Mouse (Mus musculus): ENCODE results near the gene Olfr53. TPM values are rescaled to one million over a fixed set of nuclear protein-coding genes. Genes with fewer than 3 reads are reported as not detected.
A peak's percentile ranks its signal among the peaks of the same experiment; 100 is the strongest.
"Not testable (repeated sequence)": the region's sequence is repeated elsewhere in the genome, so short reads cannot be mapped to it uniquely, and the experiment has no call there.

Olfr53 gene
- polyA plus RNA-seq (2012; rRNA removed) = not detected in 2 replicates

GRCm38 (mm10) chr7:140646152-140646551 is at the start of gene Olfr53:
Olfr53 (plus strand) TSS chr7:140646452.
- no peaks in the 10 kb centered on the region for H3K27me3 ChIP-seq (replicated peaks; ENCODE audit: control insufficient read depth, insufficient read depth, low read length)
- TF ChIP-seq CTCF (conservative IDR thresholded peaks at IDR 0.05; ENCODE audit: insufficient read depth, insufficient read length, low read depth, low read length) = no peak
- no peak for TF ChIP-seq POLR2A (IDR thresholded peaks at IDR 0.05; ENCODE audit: low read depth, low read length)
- no peaks in the 10 kb centered on the region for H3K4me1 ChIP-seq (ENCODE audit: control insufficient read depth, insufficient read depth, low read length)
- no peaks in the 10 kb centered on the region for H3K36me3 ChIP-seq (ENCODE audit: control insufficient read depth, insufficient read depth, low read length)
- 83% methylated on average over 1 of the region's 1 CpGs for WGBS
- DNase-seq = no peak
- no peak within 1 kb of the TSS for H3K27ac ChIP-seq (ENCODE audit: insufficient read depth, low read depth, low read length)
- H3K4me3 ChIP-seq (ENCODE audit: insufficient read depth, low read depth, low read length) = no peak within 1 kb of the TSS

GRCm38 (mm10) chr7:140600969-140601368 is 45.3 kb upstream of the Olfr53 start, which contains the start of gene Olfr46:
Olfr46 (plus strand) TSS chr7:140601269.
- 78% methylated on average over 2 of the region's 2 CpGs for WGBS

GRCm38 (mm10) chr7:140628670-140629069 is 17.6 kb upstream of the Olfr53 start, which contains the start of gene Olfr61:
Olfr61 (plus strand) TSS chr7:140628970.
- not testable (repeated sequence) for H3K4me3 ChIP-seq (ENCODE audit: insufficient read depth, low read depth, low read length); H3K27me3 ChIP-seq (replicated peaks; ENCODE audit: control insufficient read depth, insufficient read depth, low read length); DNase-seq; H3K4me1 ChIP-seq (ENCODE audit: control insufficient read depth, insufficient read depth, low read length); H3K36me3 ChIP-seq (ENCODE audit: control insufficient read depth, insufficient read depth, low read length); H3K27ac ChIP-seq (ENCODE audit: insufficient read depth, low read depth, low read length)
- 84% methylated on average over 3 of the region's 3 CpGs for WGBS

More at GRCm38 (mm10) chr7:140600969-140601368, 45.3 kb upstream of the Olfr53 start, which contains the start of gene Olfr46:
- not testable (repeated sequence) for H3K27me3 ChIP-seq (replicated peaks; ENCODE audit: control insufficient read depth, insufficient read depth, low read length); DNase-seq; H3K4me1 ChIP-seq (ENCODE audit: control insufficient read depth, insufficient read depth, low read length); H3K27ac ChIP-seq (ENCODE audit: insufficient read depth, low read depth, low read length); H3K36me3 ChIP-seq (ENCODE audit: control insufficient read depth, insufficient read depth, low read length); H3K4me3 ChIP-seq (ENCODE audit: insufficient read depth, low read depth, low read length)

GRCm38 (mm10) chr7:140630559-140630958 is 15.7 kb upstream of the Olfr53 start:
- Histone ChIP-seq H3K27me3 (replicated peaks; ENCODE audit: control insufficient read depth, insufficient read depth, low read length) (no peaks in the 10 kb centered on the region), H3K4me3 (ENCODE audit: insufficient read depth, low read depth, low read length) (no peak overlapping the region), H3K4me1 (ENCODE audit: control insufficient read depth, insufficient read depth, low read length) (no peaks in the 10 kb centered on the region), H3K27ac (ENCODE audit: insufficient read depth, low read depth, low read length) (no peak overlapping the region), H3K36me3 (ENCODE audit: control insufficient read depth, insufficient read depth, low read length) (no peaks in the 10 kb centered on the region)
- DNase-seq = no peak
- TF ChIP-seq POLR2A (IDR thresholded peaks at IDR 0.05; ENCODE audit: low read depth, low read length) (no peak), CTCF (conservative IDR thresholded peaks at IDR 0.05; ENCODE audit: insufficient read depth, insufficient read length, low read depth, low read length) (no peak)
- 73% methylated on average over 1 of the region's 1 CpGs for WGBS

GRCm38 (mm10) chr7:140659630-140660029 is 13.4 kb downstream of the Olfr53 start, which contains the start of gene Olfr539:
Olfr539 (plus strand) TSS chr7:140659930.
- Histone ChIP-seq H3K4me3 (ENCODE audit: insufficient read depth, low read depth, low read length) (no peak within 1 kb of the TSS), H3K27me3 (replicated peaks; ENCODE audit: control insufficient read depth, insufficient read depth, low read length) (no peaks in the 10 kb centered on the region), H3K4me1 (ENCODE audit: control insufficient read depth, insufficient read depth, low read length) (no peaks in the 10 kb centered on the region), H3K27ac (ENCODE audit: insufficient read depth, low read depth, low read length) (no peak within 1 kb of the TSS), H3K36me3 (ENCODE audit: control insufficient read depth, insufficient read depth, low read length) (no peaks in the 10 kb centered on the region)
- DNase-seq = no peak
- TF ChIP-seq POLR2A (IDR thresholded peaks at IDR 0.05; ENCODE audit: low read depth, low read length) = no peak
- no peak for TF ChIP-seq CTCF (conservative IDR thresholded peaks at IDR 0.05; ENCODE audit: insufficient read depth, insufficient read length, low read depth, low read length)
- WGBS = 70% methylated on average over 4 of the region's 4 CpGs

GRCm38 (mm10) chr7:140670693-140671092 is 24.4 kb downstream of the Olfr53 start:
- 81% methylated on average over 3 of the region's 3 CpGs for WGBS
- H3K27ac ChIP-seq (ENCODE audit: insufficient read depth, low read depth, low read length); H3K36me3 ChIP-seq (ENCODE audit: control insufficient read depth, insufficient read depth, low read length); H3K27me3 ChIP-seq (replicated peaks; ENCODE audit: control insufficient read depth, insufficient read depth, low read length); H3K4me1 ChIP-seq (ENCODE audit: control insufficient read depth, insufficient read depth, low read length); H3K4me3 ChIP-seq (ENCODE audit: insufficient read depth, low read depth, low read length); DNase-seq: not testable (repeated sequence)

- Histone ChIP-seq H3K27me3 (replicated peaks; ENCODE audit: control insufficient read depth, insufficient read depth, low read length) (peaks cover 1% of the 10 kb centered on the region; the same call in 1 of the 2 replicates), H3K4me1 (ENCODE audit: control insufficient read depth, insufficient read depth, low read length) (no peaks in the 10 kb centered on the region), H3K4me3 (ENCODE audit: insufficient read depth, low read depth, low read length) (no peak overlapping the region), H3K36me3 (ENCODE audit: control insufficient read depth, insufficient read depth, low read length) (no peaks in the 10 kb centered on the region), H3K27ac (ENCODE audit: insufficient read depth, low read depth, low read length) (no peak overlapping the region)
- WGBS = under 1% methylated on average over 6 of the region's 6 CpGs
- TF ChIP-seq CTCF (conservative IDR thresholded peaks at IDR 0.05; ENCODE audit: insufficient read depth, insufficient read length, low read depth, low read length) = no peak
- no peak for TF ChIP-seq POLR2A (IDR thresholded peaks at IDR 0.05; ENCODE audit: low read depth, low read length)
- no peak for DNase-seq
These were observed 29.6 kb downstream of the Olfr53 start for GRCm38 (mm10) chr7:140675863-140676262.

- H3K4me1 ChIP-seq (ENCODE audit: control insufficient read depth, insufficient read depth, low read length); H3K36me3 ChIP-seq (ENCODE audit: control insufficient read depth, insufficient read depth, low read length); H3K27ac ChIP-seq (ENCODE audit: insufficient read depth, low read depth, low read length); H3K27me3 ChIP-seq (replicated peaks; ENCODE audit: control insufficient read depth, insufficient read depth, low read length); H3K4me3 ChIP-seq (ENCODE audit: insufficient read depth, low read depth, low read length): not testable (repeated sequence)
- WGBS = 72% methylated on average over 4 of the region's 4 CpGs
- peak; percentile 9 for DNase-seq
These were observed 33.3 kb downstream of the Olfr53 start for GRCm38 (mm10) chr7:140679591-140679990.
